8 mouse cellular contexts compared by ENCODE assay signal in the genomic region with DNA sequence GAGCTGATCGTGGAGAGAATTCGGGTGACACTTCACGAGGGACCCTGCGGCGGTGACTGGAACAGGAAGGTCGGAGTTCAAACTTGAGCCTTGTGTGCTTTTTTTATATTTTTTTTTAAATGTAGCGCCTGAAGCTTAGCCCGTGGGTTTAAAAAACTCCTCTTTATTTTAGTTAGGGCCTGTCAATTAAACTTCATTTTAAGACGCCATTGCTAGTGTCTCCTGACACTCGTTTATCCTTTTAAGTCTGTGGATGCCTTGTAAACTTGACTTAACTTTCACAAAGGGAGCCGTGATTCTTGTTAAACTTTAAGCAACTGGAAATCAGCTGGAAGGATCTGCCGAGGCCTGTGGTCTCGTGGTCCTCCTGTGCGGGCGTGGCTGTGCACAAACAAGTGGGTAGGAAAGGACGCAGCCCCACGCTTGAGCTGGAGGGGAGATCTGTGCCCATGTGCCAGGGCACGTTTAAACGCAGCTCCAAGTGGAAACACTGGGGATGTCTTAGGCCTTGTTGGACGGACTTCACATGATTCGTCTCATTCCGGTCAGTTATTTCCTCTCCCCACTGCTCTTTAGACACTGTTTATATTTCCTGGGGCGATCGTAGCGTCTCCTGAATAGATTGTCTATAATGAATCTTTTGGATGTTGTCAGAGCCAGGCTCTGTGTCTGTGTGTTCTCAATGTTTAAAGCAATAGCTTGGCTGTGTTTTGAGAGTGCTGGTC. TPM values are rescaled to one million over a fixed set of nuclear protein-coding genes. Genes with fewer than 3 reads are reported as not detected.
A peak's percentile ranks its signal among the peaks of the same experiment; 100 is the strongest.
DNase-seq lines count a peak whose midpoint lies in the region; ATAC-seq and TF ChIP-seq lines count a peak whose summit lies in the region.

No protein-coding gene starts in this region.

- DNase-seq in right cerebral cortex, adult 2 months (ENCODE audit: low spot score in 2 of 2), result peak; percentile 12 to 41
- DNase-seq in right cerebral cortex, postnatal 14 days, result no peak
- peak; percentile 28 for DNase-seq in adrenal gland, postnatal 25 days
- DNase-seq in forebrain, embryonic 14.5 days (ENCODE audit: low spot score), result peak; percentile 28
- DNase-seq in hindbrain, postnatal 0 days (ENCODE audit: low spot score), result peak; percentile 62
- peak; percentile 53 for DNase-seq in liver, embryonic 11.5 days (ENCODE audit: low spot score)
- DNase-seq in midbrain, postnatal 0 days (ENCODE audit: low spot score), result peak; percentile 55
- DNase-seq in urinary bladder, postnatal 36 days (ENCODE audit: low spot score in 2 of 2), result peak; percentile 37 to 44

- no peak for TF ChIP-seq CTCF in hindbrain, postnatal 0 days (IDR thresholded peaks at IDR 0.05; ENCODE audit: low read depth)
- no peak for TF ChIP-seq CTCF in midbrain, postnatal 0 days (IDR thresholded peaks at IDR 0.05)

- H3K4me3 ChIP-seq in forebrain, embryonic 14.5 days (ENCODE audit: low read depth, low read length), result peak overlapping the region; percentile 68
- H3K4me3 ChIP-seq in hindbrain, postnatal 0 days (ENCODE audit: low read length), result peak overlapping the region; percentile 73
- peak overlapping the region; percentile 86 for H3K4me3 ChIP-seq in liver, embryonic 11.5 days (ENCODE audit: low read depth, low read length)
- peak overlapping the region; percentile 76 for H3K4me3 ChIP-seq in midbrain, postnatal 0 days (ENCODE audit: low read depth, low read length)

- no peaks in the 10 kb centered on the region for H3K36me3 ChIP-seq in forebrain, embryonic 14.5 days (ENCODE audit: control insufficient read depth, insufficient read depth, low read length)
- no peaks in the 10 kb centered on the region for H3K36me3 ChIP-seq in hindbrain, postnatal 0 days (ENCODE audit: insufficient read depth, low read length)
- no peaks in the 10 kb centered on the region for H3K36me3 ChIP-seq in liver, embryonic 11.5 days (ENCODE audit: control insufficient read depth, insufficient read depth, low read length)
- no peaks in the 10 kb centered on the region for H3K36me3 ChIP-seq in midbrain, postnatal 0 days (ENCODE audit: insufficient read depth, low read length)

- ATAC-seq in forebrain, embryonic 14.5 days, result peak; percentile 27; the same call in 1 of the 2 replicates
- peak; percentile 45 for ATAC-seq in hindbrain, postnatal 0 days
- no peak for ATAC-seq in liver, embryonic 11.5 days (replicated peaks; ENCODE audit: low FRiP score)
- no peak for ATAC-seq in midbrain, postnatal 0 days (ENCODE audit: low FRiP score)

- no peaks in the 10 kb centered on the region for H3K4me1 ChIP-seq in forebrain, embryonic 14.5 days (ENCODE audit: control insufficient read depth, insufficient read depth, low read length)
- H3K4me1 ChIP-seq in hindbrain, postnatal 0 days (ENCODE audit: insufficient read depth, low read length), result no peaks in the 10 kb centered on the region
- H3K4me1 ChIP-seq in liver, embryonic 11.5 days (replicated peaks; ENCODE audit: control insufficient read depth, insufficient read depth, low read length), result 0 out of 2 replicates have a peak, but pooled peaks cover 2% of the 10 kb centered on the region
- no peaks in the 10 kb centered on the region; the same call in 1 of the 2 replicates for H3K4me1 ChIP-seq in midbrain, postnatal 0 days (ENCODE audit: insufficient read depth, low read length)

- WGBS in forebrain, embryonic 14.5 days, result 2% methylated on average over 25 of the region's 25 CpGs
- 2% methylated on average over 25 of the region's 25 CpGs for WGBS in hindbrain, postnatal 0 days
- WGBS in liver, embryonic 11.5 days, result 4% methylated on average over 25 of the region's 25 CpGs
- WGBS in midbrain, postnatal 0 days, result 3% methylated on average over 25 of the region's 25 CpGs

- H3K27me3 ChIP-seq in forebrain, embryonic 14.5 days (replicated peaks; ENCODE audit: control insufficient read depth, insufficient read depth, low read length), result 0 out of 2 replicates have a peak, but pooled peaks cover 3% of the 10 kb centered on the region
- no peaks in the 10 kb centered on the region for H3K27me3 ChIP-seq in hindbrain, postnatal 0 days (ENCODE audit: insufficient read depth, low read length)
- H3K27me3 ChIP-seq in liver, embryonic 11.5 days (replicated peaks; ENCODE audit: control insufficient read depth, insufficient read depth, low read length), result no peaks in the 10 kb centered on the region
- no peaks in the 10 kb centered on the region for H3K27me3 ChIP-seq in midbrain, postnatal 0 days (ENCODE audit: insufficient read depth, low read length)

- H3K9ac ChIP-seq in forebrain, embryonic 14.5 days (ENCODE audit: low read length), result peak overlapping the region; percentile 76
- H3K9ac ChIP-seq in hindbrain, postnatal 0 days (replicated peaks; ENCODE audit: low read length), result peak overlapping the region; percentile 83
- peak overlapping the region; percentile 87 for H3K9ac ChIP-seq in liver, embryonic 11.5 days (ENCODE audit: low read depth, low read length)
- peak overlapping the region; percentile 83 for H3K9ac ChIP-seq in midbrain, postnatal 0 days (replicated peaks; ENCODE audit: low read length, poor library complexity, severe bottlenecking)

- no peaks in the 10 kb centered on the region for H3K9me3 ChIP-seq in forebrain, embryonic 14.5 days (replicated peaks; ENCODE audit: control insufficient read depth, low read length)
- H3K9me3 ChIP-seq in hindbrain, postnatal 0 days (ENCODE audit: low read length), result no peaks in the 10 kb centered on the region
- no peaks in the 10 kb centered on the region for H3K9me3 ChIP-seq in liver, embryonic 11.5 days (ENCODE audit: control insufficient read depth, low read length)
- H3K9me3 ChIP-seq in midbrain, postnatal 0 days (ENCODE audit: low read length), result no peaks in the 10 kb centered on the region

- peak overlapping the region; percentile 82 for H3K4me2 ChIP-seq in forebrain, embryonic 14.5 days (ENCODE audit: low read length)
- peak overlapping the region; percentile 60 for H3K4me2 ChIP-seq in hindbrain, postnatal 0 days (ENCODE audit: low read depth, low read length)
- H3K4me2 ChIP-seq in liver, embryonic 11.5 days, result peak overlapping the region; percentile 97
- peak overlapping the region; percentile 84 for H3K4me2 ChIP-seq in midbrain, postnatal 0 days (ENCODE audit: low read depth, low read length, poor library complexity, severe bottlenecking)

- no peak overlapping the region for H3K27ac ChIP-seq in forebrain, embryonic 14.5 days (ENCODE audit: low read depth, low read length)
- H3K27ac ChIP-seq in hindbrain, postnatal 0 days, result peak overlapping the region; percentile 74
- peak overlapping the region; percentile 30; the same call in 1 of the 2 replicates for H3K27ac ChIP-seq in liver, embryonic 11.5 days (ENCODE audit: low read depth, low read length)
- 0 out of 2 replicates have a peak overlapping the region, but pooled peaks have one; percentile 12 for H3K27ac ChIP-seq in midbrain, postnatal 0 days (ENCODE audit: low read depth, low read length)

RNA-seq across cellular contexts. Expression of a gene that starts 0.9 kb away (rescaled TPM):
- total RNA-seq in adrenal gland, postnatal 25 days (2021), result 81.7 and 91.5 TPM in 2 replicates
- polyA plus RNA-seq in forebrain, embryonic 14.5 days (2014; fragmentation: Nextera tagmentation; extraction: Ambion mirVana), result 27.8 and 40.4 TPM in 2 replicates
- 43.5 and 55.2 TPM in 2 replicates for total RNA-seq in hindbrain, postnatal 0 days (2014; rRNA removed)
- 91.4 and 102 TPM in 2 replicates for polyA plus RNA-seq in hindbrain, postnatal 0 days (2015; fragmentation: Nextera tagmentation; extraction: Ambion mirVana)
- polyA plus RNA-seq in liver, embryonic 11.5 days (2014; fragmentation: Nextera tagmentation; extraction: Ambion mirVana), result 51.5 and 59.6 TPM in 2 replicates
- total RNA-seq in midbrain, postnatal 0 days (2014; rRNA removed), result 37.9 and 43.3 TPM in 2 replicates
- polyA plus RNA-seq in midbrain, postnatal 0 days (2015; fragmentation: Nextera tagmentation; extraction: Ambion mirVana), result 60.1 and 62.4 TPM in 2 replicates

Comparison
In these comparisons a context has a peak if more than half of its experiments do, and no peak if none do; other contexts are left out.
1. ATAC-seq: peak in forebrain, embryonic 14.5 days (single experiment) and hindbrain, postnatal 0 days (single experiment); none in liver, embryonic 11.5 days (single experiment) and midbrain, postnatal 0 days (single experiment).
2. Peak in every context shown above with its lines, with median percentiles within 50 percentile points of each other: H3K4me2 ChIP-seq, H3K4me3 ChIP-seq and H3K9ac ChIP-seq.